Mouse (Mus musculus): ENCODE measurements around the gene Dusp3. TPM values are rescaled to one million over a fixed set of nuclear protein-coding genes. Genes with fewer than 3 reads are reported as not detected.

Dusp3 gene
- 106 and 118 TPM in 2 replicates for total RNA-seq (2014; rRNA removed; ENCODE audit: low replicate concordance)
- 67.9 and 75.7 TPM in 2 replicates for polyA plus RNA-seq (2015; fragmentation: Nextera tagmentation; extraction: Ambion mirVana)

DNA sequence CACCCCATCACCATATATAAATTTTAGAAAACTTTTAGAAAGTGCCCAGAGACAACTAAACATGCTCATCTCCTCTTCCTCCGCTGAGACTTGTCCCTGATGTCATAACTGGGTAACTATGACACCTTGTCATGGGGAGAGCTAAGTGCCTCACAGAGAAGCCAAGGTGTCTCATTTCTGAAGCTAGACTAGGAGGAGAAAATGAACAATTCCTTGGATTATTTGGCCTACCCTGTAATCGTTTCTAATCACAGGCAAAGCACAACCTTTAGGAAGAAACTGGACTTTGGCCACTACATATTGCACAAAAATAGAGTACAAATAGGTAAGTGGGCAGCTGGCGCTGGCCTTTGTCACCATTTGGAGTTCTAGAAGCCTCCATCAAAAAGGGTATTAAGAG is at the start of gene Dusp3:
Gene Dusp3, minus strand, starts transcription at position 101 of the 400 bp plus-strand sequence.
- H3K4me2 ChIP-seq (ENCODE audit: low read depth, low read length): peak within 1 kb of the TSS; percentile 7; the same call in 1 of the 2 replicates
- no peaks in the 10 kb centered on the region for H3K27me3 ChIP-seq (ENCODE audit: control insufficient read depth, insufficient read depth, low read length)
- H3K9ac ChIP-seq (replicated peaks; ENCODE audit: low read depth, low read length): no peak within 1 kb of the TSS
- no peak for ATAC-seq (ENCODE audit: insufficient read depth, low read depth)
- no peaks in the 10 kb centered on the region for H3K9me3 ChIP-seq (replicated peaks; ENCODE audit: control insufficient read depth, low read length)
- 74% methylated on average over 3 of the region's 3 CpGs for WGBS
- H3K36me3 ChIP-seq (replicated peaks; ENCODE audit: control insufficient read depth, insufficient read depth, low read length): no peaks in the 10 kb centered on the region
- TF ChIP-seq CTCF (IDR thresholded peaks at IDR 0.05; ENCODE audit: low read depth) (no peak), EP300 (IDR thresholded peaks at IDR 0.05; ENCODE audit: low read depth) (no peak)
- no peak within 1 kb of the TSS for H3K4me3 ChIP-seq (ENCODE audit: low read depth, low read length)
- H3K4me1 ChIP-seq (ENCODE audit: control insufficient read depth, insufficient read depth): peaks cover 12% of the 10 kb centered on the region; the same call in 1 of the 2 replicates
- 0 out of 2 replicates have a peak within 1 kb of the TSS, but pooled peaks have one; percentile 13 for H3K27ac ChIP-seq (ENCODE audit: low read depth)
- no peak for DNase-seq (ENCODE audit: low spot score)

DNA sequence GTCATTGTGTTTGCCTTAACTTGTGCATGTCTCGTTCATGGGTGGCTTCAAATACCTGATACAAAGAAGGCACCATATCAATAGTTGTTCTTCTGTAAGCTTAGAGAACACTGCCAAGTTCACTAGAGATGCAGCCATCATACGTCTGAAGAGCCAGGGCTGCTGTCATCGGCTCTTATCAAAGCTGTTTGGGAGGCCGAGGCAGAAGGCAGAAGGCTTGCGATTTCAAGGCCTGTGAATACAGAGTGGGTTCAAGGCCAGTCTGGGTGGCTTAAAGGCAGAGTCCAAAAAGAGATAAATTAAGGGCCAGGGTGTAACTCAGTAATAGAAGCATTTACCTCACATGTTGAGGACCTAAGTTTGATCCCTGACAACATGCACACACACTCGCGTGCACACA is 49.5 kb upstream of the Dusp3 start:
- Histone ChIP-seq H3K9ac (replicated peaks; ENCODE audit: low read depth, low read length) (no peak overlapping the region), H3K27ac (ENCODE audit: low read depth) (no peak overlapping the region), H3K9me3 (replicated peaks; ENCODE audit: control insufficient read depth, low read length) (no peaks in the 10 kb centered on the region), H3K27me3 (ENCODE audit: control insufficient read depth, insufficient read depth, low read length) (no peaks in the 10 kb centered on the region), H3K36me3 (replicated peaks; ENCODE audit: control insufficient read depth, insufficient read depth, low read length) (no peaks in the 10 kb centered on the region), H3K4me2 (ENCODE audit: low read depth, low read length) (no peak overlapping the region), H3K4me3 (ENCODE audit: low read depth, low read length) (no peak overlapping the region), H3K4me1 (ENCODE audit: control insufficient read depth, insufficient read depth) (peaks cover 4% of the 10 kb centered on the region; the same call in 1 of the 2 replicates)
- ATAC-seq (ENCODE audit: insufficient read depth, low read depth) (no peak), DNase-seq (ENCODE audit: low spot score) (no peak)
- WGBS: 55% methylated on average over 7 of the region's 7 CpGs
- TF ChIP-seq EP300 (IDR thresholded peaks at IDR 0.05; ENCODE audit: low read depth): no peak
- TF ChIP-seq CTCF (IDR thresholded peaks at IDR 0.05; ENCODE audit: low read depth): no peak

- DNase-seq (ENCODE audit: low spot score): no peak
- WGBS: 60% methylated on average over 5 of the region's 5 CpGs
Measured at GRCm38 (mm10) chr11:102035456-102035960, 48.7 kb upstream of the Dusp3 start.

DNA sequence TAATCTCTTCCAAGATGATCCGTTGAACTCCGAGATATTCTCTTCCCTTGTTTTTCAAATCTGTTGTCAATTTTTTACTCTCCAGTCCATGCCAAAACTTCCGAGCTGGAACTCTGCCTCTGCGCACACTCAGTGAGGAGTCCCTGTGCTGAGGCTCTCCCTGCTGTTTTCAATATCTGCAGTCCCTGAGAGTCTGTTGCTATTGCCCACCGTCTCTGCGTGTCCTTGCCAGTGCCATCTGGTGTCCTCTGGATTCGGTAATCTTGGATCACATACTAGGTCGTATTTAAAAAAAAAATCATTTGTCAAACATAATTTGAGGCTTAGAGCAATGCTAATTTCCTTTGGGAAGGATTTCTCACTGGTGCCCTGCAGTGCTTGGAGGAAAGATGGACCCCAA is 48.1 kb upstream of the Dusp3 start:
- H3K36me3 ChIP-seq (replicated peaks; ENCODE audit: control insufficient read depth, insufficient read depth, low read length): no peaks in the 10 kb centered on the region
- H3K27ac ChIP-seq (ENCODE audit: low read depth): no peak overlapping the region
- no peak for ATAC-seq (ENCODE audit: insufficient read depth, low read depth)
- 57% methylated on average over 8 of the region's 8 CpGs for WGBS
- no peak overlapping the region for H3K4me2 ChIP-seq (ENCODE audit: low read depth, low read length)
- no peak for TF ChIP-seq CTCF (IDR thresholded peaks at IDR 0.05; ENCODE audit: low read depth)
- H3K4me1 ChIP-seq (ENCODE audit: control insufficient read depth, insufficient read depth): peaks cover 7% of the 10 kb centered on the region; the same call in 1 of the 2 replicates
- H3K9me3 ChIP-seq (replicated peaks; ENCODE audit: control insufficient read depth, low read length): no peaks in the 10 kb centered on the region
- H3K9ac ChIP-seq (replicated peaks; ENCODE audit: low read depth, low read length): no peak overlapping the region
- no peaks in the 10 kb centered on the region for H3K27me3 ChIP-seq (ENCODE audit: control insufficient read depth, insufficient read depth, low read length)
- H3K4me3 ChIP-seq (ENCODE audit: low read depth, low read length): no peak overlapping the region
- DNase-seq (ENCODE audit: low spot score): no peak

More at GRCm38 (mm10) chr11:102035456-102035960, 48.7 kb upstream of the Dusp3 start:
- H3K4me2 ChIP-seq (ENCODE audit: low read depth, low read length): no peak overlapping the region
- peaks cover 4% of the 10 kb centered on the region; the same call in 1 of the 2 replicates for H3K4me1 ChIP-seq (ENCODE audit: control insufficient read depth, insufficient read depth)
- no peak overlapping the region for H3K9ac ChIP-seq (replicated peaks; ENCODE audit: low read depth, low read length)
- H3K27ac ChIP-seq (ENCODE audit: low read depth): no peak overlapping the region
- no peaks in the 10 kb centered on the region for H3K36me3 ChIP-seq (replicated peaks; ENCODE audit: control insufficient read depth, insufficient read depth, low read length)
- TF ChIP-seq EP300 (IDR thresholded peaks at IDR 0.05; ENCODE audit: low read depth): no peak
- TF ChIP-seq CTCF (IDR thresholded peaks at IDR 0.05; ENCODE audit: low read depth): no peak
- no peak overlapping the region for H3K4me3 ChIP-seq (ENCODE audit: low read depth, low read length)
- no peaks in the 10 kb centered on the region for H3K27me3 ChIP-seq (ENCODE audit: control insufficient read depth, insufficient read depth, low read length)
- H3K9me3 ChIP-seq (replicated peaks; ENCODE audit: control insufficient read depth, low read length): no peaks in the 10 kb centered on the region
- no peak for ATAC-seq (ENCODE audit: insufficient read depth, low read depth)

- ATAC-seq (ENCODE audit: insufficient read depth, low read depth) (no peak), DNase-seq (ENCODE audit: low spot score) (no peak)
- no peak for TF ChIP-seq EP300 (IDR thresholded peaks at IDR 0.05; ENCODE audit: low read depth)
- TF ChIP-seq CTCF (IDR thresholded peaks at IDR 0.05; ENCODE audit: low read depth): no peak
- Histone ChIP-seq H3K4me2 (ENCODE audit: low read depth, low read length) (no peak overlapping the region), H3K9me3 (replicated peaks; ENCODE audit: control insufficient read depth, low read length) (no peaks in the 10 kb centered on the region), H3K36me3 (replicated peaks; ENCODE audit: control insufficient read depth, insufficient read depth, low read length) (no peaks in the 10 kb centered on the region), H3K4me1 (ENCODE audit: control insufficient read depth, insufficient read depth) (0 out of 2 replicates have a peak, but pooled peaks cover 3% of the 10 kb centered on the region), H3K4me3 (ENCODE audit: low read depth, low read length) (no peak overlapping the region), H3K27ac (ENCODE audit: low read depth) (no peak overlapping the region), H3K27me3 (ENCODE audit: control insufficient read depth, insufficient read depth, low read length) (no peaks in the 10 kb centered on the region), H3K9ac (replicated peaks; ENCODE audit: low read depth, low read length) (no peak overlapping the region)
- WGBS: 89% methylated on average over 12 of the region's 12 CpGs
Measured at GRCm38 (mm10) chr11:102033055-102033591, 46.3 kb upstream of the Dusp3 start.

All from heart, postnatal 0 days (tissue).